Mouse (Mus musculus) cortical plate, adult 2 months (tissue): ENCODE data around the gene Gse1.

ENCODE experiments used
- CTCF ChIP-seq: fragments of 200-500 bp; IDR thresholded peaks from 2 replicates; pipeline ENCODE4 v1.5.1; 2011; ENCODE audit warnings: mild to moderate bottlenecking, control low read depth, low read length; ENCODE audit not compliant: insufficient read depth; ENCODE audit errors: extremely low read depth
- POLR2A ChIP-seq: fragments of 200-500 bp; IDR thresholded peaks from 2 replicates; pipeline ENCODE4 v1.6.1; 2011; ENCODE audit warnings: mild to moderate bottlenecking, low read length, control low read depth; ENCODE audit not compliant: insufficient read depth; ENCODE audit errors: extremely low read depth

- TF ChIP-seq CTCF: no peak
- no peak for TF ChIP-seq POLR2A
Observed at GRCm38 (mm10) chr8:120317118-120317824, 89.0 kb downstream of the Gse1 start.
